Mouse (Mus musculus) heart, embryonic 15.5 days (tissue): ENCODE measurements around the gene Nfix. TPM values are rescaled to one million over a fixed set of nuclear protein-coding genes. Genes with fewer than 3 reads are reported as not detected.

Source experiments
- ATAC-seq: fragments of 200-750 bp; cut with Nextera tagmentation; replicated peaks from 2 replicates; pipeline ENCODE4 v1.8.0; 2017; ENCODE audit warnings: low read depth, moderate TSS enrichment; ENCODE audit not compliant: insufficient number of reproducible peaks, insufficient read depth, low FRiP score
- H3K27ac ChIP-seq: fragments of 300-500 bp; sonication (generic); 2 replicates; pipeline ENCODE4 v1.5.1; 2015; ENCODE audit warnings: mild to moderate bottlenecking, inconsistent platforms
- H3K27me3 ChIP-seq: fragments of 300-500 bp; sonication (generic); 2 replicates; pipeline ENCODE4 v1.6.1; 2015; ENCODE audit warnings: inconsistent platforms
- H3K36me3 ChIP-seq: fragments of 300-500 bp; sonication (generic); 2 replicates; pipeline ENCODE4 v1.6.1; 2015; ENCODE audit warnings: mild to moderate bottlenecking, inconsistent platforms
- H3K4me1 ChIP-seq: fragments of 300-500 bp; sonication (generic); replicated peaks from 2 replicates; pipeline ENCODE4 v1.6.1; 2015; ENCODE audit warnings: inconsistent platforms
- H3K4me2 ChIP-seq: fragments of 300-500 bp; sonication (generic); 2 replicates; pipeline ENCODE4 v1.6.1; 2015; ENCODE audit warnings: inconsistent platforms, mild to moderate bottlenecking, moderate library complexity
- H3K4me3 ChIP-seq: fragments of 300-500 bp; sonication (generic); 2 replicates; pipeline ENCODE4 v1.5.1; 2015; ENCODE audit warnings: mild to moderate bottlenecking, inconsistent platforms
- H3K9ac ChIP-seq: fragments of 300-500 bp; sonication (generic); 2 replicates; pipeline ENCODE4 v1.6.1; 2015; ENCODE audit warnings: mild to moderate bottlenecking, inconsistent platforms
- H3K9me3 ChIP-seq: fragments of 300-500 bp; sonication (generic); replicated peaks from 2 replicates; pipeline ENCODE4 v1.6.1; 2016; ENCODE audit warnings: inconsistent platforms
- WGBS: fragments of 180-500 bp; shearing (Covaris S2); methylation state at CpG from one replicate; pipeline ENCODE4 v1.1.7; 2015; ENCODE audit warnings: mixed read lengths; 5-methylcytosine and 5-hydroxymethylcytosine counted together
- polyA plus RNA-seq: library from polyadenylated mRNA; unstranded; fragments of >200 nt; fragmentation: Nextera tagmentation; extraction: Ambion mirVana; gene quantifications from 2 replicates; pipeline ENCODE4 v1.2.1, GENCODE M21; 2015

The Nfix gene
- polyA plus RNA-seq, 1 experiment from 2014 or later: 15.0 TPM

GRCm38 (mm10) chr8:84665385-84665893, 134.7 kb downstream of the Nfix start:
- peaks cover 21% of the 10 kb centered on the region for H3K4me1 ChIP-seq
- peak overlapping the region; percentile 70 for H3K9ac ChIP-seq
- peak overlapping the region; percentile 72 for H3K4me2 ChIP-seq
- peak overlapping the region; percentile 78 for H3K4me3 ChIP-seq
- H3K27ac ChIP-seq: peak overlapping the region; percentile 97
- under 1% methylated on average over 14 of the region's 14 CpGs for WGBS
- no peaks in the 10 kb centered on the region for H3K27me3 ChIP-seq
- H3K36me3 ChIP-seq: no peaks in the 10 kb centered on the region
- H3K9me3 ChIP-seq: no peaks in the 10 kb centered on the region
- ATAC-seq: no peak

- Histone ChIP-seq H3K27ac (peak overlapping the region; percentile 97), H3K4me2 (peak overlapping the region; percentile 72), H3K27me3 (no peaks in the 10 kb centered on the region), H3K9ac (peak overlapping the region; percentile 70), H3K36me3 (no peaks in the 10 kb centered on the region), H3K4me1 (peaks cover 27% of the 10 kb centered on the region), H3K4me3 (peak overlapping the region; percentile 78), H3K9me3 (no peaks in the 10 kb centered on the region)
- ATAC-seq: peak; percentile 37; the same call in 1 of the 2 replicates
- under 1% methylated on average over 29 of the region's 29 CpGs for WGBS
Observed at GRCm38 (mm10) chr8:84664566-84665384, 135.4 kb downstream of the Nfix start.

GRCm38 (mm10) chr8:84663483-84664327, 136.4 kb downstream of the Nfix start:
- peak; percentile 77 for ATAC-seq
- peak overlapping the region; percentile 72 for H3K4me2 ChIP-seq
- WGBS: 3% methylated on average over 43 of the region's 43 CpGs
- H3K27ac ChIP-seq: peak overlapping the region; percentile 97
- H3K36me3 ChIP-seq: no peaks in the 10 kb centered on the region
- no peaks in the 10 kb centered on the region for H3K27me3 ChIP-seq
- no peaks in the 10 kb centered on the region for H3K9me3 ChIP-seq
- peak overlapping the region; percentile 78 for H3K4me3 ChIP-seq
- peaks cover 32% of the 10 kb centered on the region for H3K4me1 ChIP-seq
- peak overlapping the region; percentile 84 for H3K9ac ChIP-seq

DNA sequence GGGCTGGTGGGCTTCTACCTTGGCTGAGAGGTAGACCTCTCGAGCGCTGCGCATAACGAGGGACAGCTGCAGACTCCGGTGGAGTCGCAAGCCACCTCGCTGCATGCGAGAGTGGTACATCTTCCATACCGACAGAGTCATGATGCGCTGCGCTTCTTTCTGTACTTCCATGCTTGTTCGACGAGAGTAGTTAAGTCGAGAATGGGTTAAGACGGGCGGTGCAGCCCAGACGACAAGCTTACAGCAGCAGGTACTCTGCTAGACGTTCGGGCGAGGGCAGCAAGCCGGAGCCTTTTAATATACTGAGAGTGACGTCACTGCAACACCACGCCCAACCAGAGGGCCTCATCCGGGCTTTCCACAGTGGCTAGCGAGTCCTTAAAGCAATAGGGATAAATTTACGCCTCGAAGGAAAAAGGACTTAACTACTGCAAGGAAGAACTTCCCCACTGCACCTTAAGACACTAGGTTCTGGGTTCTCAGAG, 137.5 kb downstream of the Nfix start, which contains the start of gene Ier2:
Gene Ier2, minus strand, starts transcription at position 272 of the 485 bp plus-strand sequence.
- peak; percentile 77 for ATAC-seq
- Histone ChIP-seq H3K9me3 (no peaks in the 10 kb centered on the region), H3K27me3 (no peaks in the 10 kb centered on the region), H3K4me1 (peaks cover 32% of the 10 kb centered on the region), H3K4me2 (peak within 1 kb of the TSS; percentile 72), H3K9ac (peak within 1 kb of the TSS; percentile 84), H3K27ac (peak within 1 kb of the TSS; percentile 97), H3K4me3 (peak within 1 kb of the TSS; percentile 78), H3K36me3 (no peaks in the 10 kb centered on the region)
- WGBS: under 1% methylated on average over 27 of the region's 27 CpGs

DNA sequence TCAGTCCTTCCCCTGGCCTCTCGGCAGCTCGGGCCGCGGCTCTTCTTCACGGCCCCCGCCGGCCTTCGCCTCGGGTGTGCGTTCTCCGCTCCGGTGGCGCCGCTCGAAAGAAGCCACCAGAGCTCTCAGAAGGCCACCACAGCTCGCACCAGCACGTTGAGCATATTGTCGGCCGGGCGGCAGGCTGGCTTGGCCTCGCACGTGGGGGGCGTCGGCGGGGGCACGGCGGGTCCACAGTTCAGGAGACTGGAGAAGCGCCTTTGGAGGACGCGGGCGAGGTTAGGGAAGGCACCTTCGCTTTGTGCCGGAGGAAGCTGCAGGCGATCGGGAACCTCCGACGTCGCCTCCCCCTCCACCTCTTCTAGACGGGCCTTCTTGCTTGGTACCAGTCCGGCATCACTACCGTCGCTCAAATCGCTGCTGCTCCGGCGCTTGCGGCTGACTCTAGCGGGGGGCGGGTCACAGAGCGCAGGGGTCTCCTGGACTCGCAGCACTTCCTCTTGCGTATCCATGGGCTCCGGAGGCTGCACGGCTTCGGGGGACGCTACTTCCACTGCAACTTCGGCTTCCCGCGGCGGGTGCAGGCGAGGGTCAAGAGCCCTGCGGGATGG, 138.1 kb downstream of the Nfix start:
- WGBS: under 1% methylated on average over 61 of the region's 61 CpGs
- peak; percentile 7 for ATAC-seq
- peak overlapping the region; percentile 78 for H3K4me3 ChIP-seq
- peak overlapping the region; percentile 84 for H3K9ac ChIP-seq
- peaks cover 34% of the 10 kb centered on the region for H3K4me1 ChIP-seq
- no peaks in the 10 kb centered on the region for H3K36me3 ChIP-seq
- H3K4me2 ChIP-seq: peak overlapping the region; percentile 72
- no peaks in the 10 kb centered on the region for H3K9me3 ChIP-seq
- peak overlapping the region; percentile 97 for H3K27ac ChIP-seq
- no peaks in the 10 kb centered on the region for H3K27me3 ChIP-seq

- H3K4me3 ChIP-seq: peak overlapping the region; percentile 78
- peaks cover 40% of the 10 kb centered on the region for H3K4me1 ChIP-seq
- no peaks in the 10 kb centered on the region for H3K36me3 ChIP-seq
- H3K27ac ChIP-seq: peak overlapping the region; percentile 97
- H3K27me3 ChIP-seq: no peaks in the 10 kb centered on the region
- no peaks in the 10 kb centered on the region for H3K9me3 ChIP-seq
- H3K4me2 ChIP-seq: peak overlapping the region; percentile 72
- peak; percentile 32; the same call in 1 of the 2 replicates for ATAC-seq
- H3K9ac ChIP-seq: peak overlapping the region; percentile 84
- WGBS: under 1% methylated on average over 24 of the region's 24 CpGs
Observed at GRCm38 (mm10) chr8:84661458-84661871, 138.7 kb downstream of the Nfix start.

DNA sequence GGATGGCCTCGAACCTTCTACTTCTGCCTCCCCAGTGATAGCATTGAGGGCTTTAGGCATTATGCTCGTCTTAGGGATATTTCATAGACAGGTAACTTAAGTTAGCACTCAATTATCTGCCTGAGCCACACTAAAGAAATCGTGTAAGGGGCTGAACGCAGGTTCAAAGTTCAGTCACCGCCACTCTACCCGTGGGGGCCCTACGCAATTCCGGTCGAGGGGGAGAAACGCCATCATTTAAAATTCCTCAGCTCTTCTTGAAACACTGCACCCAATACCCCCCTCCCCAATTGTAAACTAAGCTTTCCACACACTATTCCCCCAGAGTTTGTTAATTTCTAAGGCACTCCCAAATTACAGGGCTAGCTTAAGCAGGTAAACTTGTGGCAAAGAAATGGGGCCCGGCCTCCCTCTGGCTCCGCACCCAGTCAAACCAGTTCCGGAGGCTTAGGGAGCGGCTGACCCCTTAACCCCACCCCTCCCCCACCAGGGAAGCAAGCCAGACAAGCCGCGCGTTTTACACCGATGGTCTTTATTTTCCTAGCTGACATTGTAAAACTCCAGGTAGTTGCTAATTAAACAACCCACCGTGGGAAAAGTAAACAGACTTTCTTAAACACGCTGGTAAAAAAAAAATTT, 139.2 kb downstream of the Nfix start:
- Histone ChIP-seq H3K4me1 (peaks cover 42% of the 10 kb centered on the region), H3K9ac (peak overlapping the region; percentile 84), H3K4me2 (peak overlapping the region; percentile 72), H3K4me3 (peak overlapping the region; percentile 78), H3K27ac (peak overlapping the region; percentile 97), H3K9me3 (no peaks in the 10 kb centered on the region), H3K36me3 (no peaks in the 10 kb centered on the region), H3K27me3 (no peaks in the 10 kb centered on the region)
- ATAC-seq: no peak
- WGBS: 2% methylated on average over 20 of the region's 20 CpGs

- WGBS: 4% methylated on average over 33 of the region's 33 CpGs
- H3K4me2 ChIP-seq: peak overlapping the region; percentile 72
- peaks cover 41% of the 10 kb centered on the region for H3K4me1 ChIP-seq
- H3K4me3 ChIP-seq: peak overlapping the region; percentile 78
- no peaks in the 10 kb centered on the region for H3K36me3 ChIP-seq
- no peaks in the 10 kb centered on the region for H3K9me3 ChIP-seq
- peak overlapping the region; percentile 84 for H3K9ac ChIP-seq
- no peaks in the 10 kb centered on the region for H3K27me3 ChIP-seq
- peak overlapping the region; percentile 97 for H3K27ac ChIP-seq
- ATAC-seq: 0 out of 2 replicates have a peak, but pooled peaks have one; percentile 16
Observed at GRCm38 (mm10) chr8:84659936-84660818, 140.0 kb downstream of the Nfix start.

- H3K9ac ChIP-seq: no peak overlapping the region
- no peak overlapping the region for H3K4me2 ChIP-seq
- no peak for ATAC-seq
- 45% methylated on average over 1 of the region's 1 CpGs for WGBS
- H3K4me1 ChIP-seq: peaks cover 42% of the 10 kb centered on the region
- no peaks in the 10 kb centered on the region for H3K9me3 ChIP-seq
- peak overlapping the region; percentile 97 for H3K27ac ChIP-seq
- no peaks in the 10 kb centered on the region for H3K27me3 ChIP-seq
- H3K4me3 ChIP-seq: no peak overlapping the region
- H3K36me3 ChIP-seq: no peaks in the 10 kb centered on the region
Observed at GRCm38 (mm10) chr8:84658951-84659350, 141.2 kb downstream of the Nfix start.

GRCm38 (mm10) chr8:84657680-84658079, 142.5 kb downstream of the Nfix start:
- H3K4me2 ChIP-seq: no peak overlapping the region
- H3K27me3 ChIP-seq: no peaks in the 10 kb centered on the region
- ATAC-seq: no peak
- no peaks in the 10 kb centered on the region for H3K9me3 ChIP-seq
- peaks cover 38% of the 10 kb centered on the region for H3K4me1 ChIP-seq
- H3K4me3 ChIP-seq: no peak overlapping the region
- H3K27ac ChIP-seq: peak overlapping the region; percentile 91
- H3K36me3 ChIP-seq: no peaks in the 10 kb centered on the region
- 51% methylated on average over 4 of the region's 4 CpGs for WGBS
- H3K9ac ChIP-seq: no peak overlapping the region
